Mouse (Mus musculus): Measurements from ENCODE around the gene Chst4.
"Not testable (repeated sequence)": the region's sequence is repeated elsewhere in the genome, so short reads cannot be mapped to it uniquely, and the experiment has no call there.

Chst4 gene

GRCm38 (mm10) chr8:110039659-110040058 is at the start of gene Chst4:
Gene Chst4, minus strand, starts transcription at chr8:110039740.
- in situ Hi-C loops (cut with MboI), result no loop called here

GRCm38 (mm10) chr8:110082416-110083105 is 43.0 kb upstream of the Chst4 start:
- in situ Hi-C loops (cut with MboI), result no loop called here

GRCm38 (mm10) chr8:110079282-110080221 is 40.0 kb upstream of the Chst4 start, which contains the start of gene Zfp612:
Gene Zfp612, plus strand, starts transcription at chr8:110079746.
- in situ Hi-C loops (cut with MboI), result no loop called here

GRCm38 (mm10) chr8:110074496-110074895 is 35.0 kb upstream of the Chst4 start:
- in situ Hi-C loops (cut with MboI), result no loop called here

- in situ Hi-C loops (cut with MboI), result no loop called here
These were observed 32.1 kb upstream of the Chst4 start for GRCm38 (mm10) chr8:110071600-110071999.

- in situ Hi-C loops (cut with MboI), result no loop called here
These were observed 30.2 kb upstream of the Chst4 start for GRCm38 (mm10) chr8:110069706-110070105.

- in situ Hi-C loops (cut with MboI), result no loop called here
These were observed 26.1 kb upstream of the Chst4 start for GRCm38 (mm10) chr8:110065676-110066075.

GRCm38 (mm10) chr8:110064606-110065365 is 25.2 kb upstream of the Chst4 start:
- in situ Hi-C loops (cut with MboI), result no loop called here

GRCm38 (mm10) chr8:110064161-110064560 is 24.6 kb upstream of the Chst4 start:
- in situ Hi-C loops (cut with MboI), result no loop called here

- in situ Hi-C loops (cut with MboI), result no loop called here
These were observed 18.7 kb upstream of the Chst4 start for GRCm38 (mm10) chr8:110058207-110058606.

GRCm38 (mm10) chr8:110051208-110051607 is 11.7 kb upstream of the Chst4 start:
- in situ Hi-C loops (cut with MboI), result no loop called here

GRCm38 (mm10) chr8:110040509-110040908 is 969 bp upstream of the Chst4 start:
- in situ Hi-C loops (cut with MboI), result no loop called here

- in situ Hi-C loops (cut with MboI), result no loop called here
These were observed 324 bp downstream of the Chst4 start for GRCm38 (mm10) chr8:110039216-110039615.

- in situ Hi-C loops (cut with MboI), result no loop called here
These were observed 3.4 kb downstream of the Chst4 start for GRCm38 (mm10) chr8:110036156-110036555.

GRCm38 (mm10) chr8:110034331-110034730 is 5.2 kb downstream of the Chst4 start:
- in situ Hi-C loops (cut with MboI), result no loop called here

- in situ Hi-C loops (cut with MboI), result not testable (repeated sequence)
These were observed 5.8 kb downstream of the Chst4 start for GRCm38 (mm10) chr8:110033771-110034170.

GRCm38 (mm10) chr8:110022768-110023344 is 16.7 kb downstream of the Chst4 start:
- in situ Hi-C loops (cut with MboI), result no loop called here

- in situ Hi-C loops (cut with MboI), result no loop called here
These were observed 17.5 kb downstream of the Chst4 start for GRCm38 (mm10) chr8:110022081-110022480.

GRCm38 (mm10) chr8:110010868-110011267 is 28.7 kb downstream of the Chst4 start:
- in situ Hi-C loops (cut with MboI), result no loop called here

GRCm38 (mm10) chr8:110008995-110009446 is 30.5 kb downstream of the Chst4 start:
- in situ Hi-C loops (cut with MboI), result no loop called here

- in situ Hi-C loops (cut with MboI), result no loop called here
These were observed 31.1 kb downstream of the Chst4 start for GRCm38 (mm10) chr8:110008228-110008994.

All from mature B cell (primary cell).